Comparison of ENCODE assay signal across 16 mouse cellular contexts in the genomic region with DNA sequence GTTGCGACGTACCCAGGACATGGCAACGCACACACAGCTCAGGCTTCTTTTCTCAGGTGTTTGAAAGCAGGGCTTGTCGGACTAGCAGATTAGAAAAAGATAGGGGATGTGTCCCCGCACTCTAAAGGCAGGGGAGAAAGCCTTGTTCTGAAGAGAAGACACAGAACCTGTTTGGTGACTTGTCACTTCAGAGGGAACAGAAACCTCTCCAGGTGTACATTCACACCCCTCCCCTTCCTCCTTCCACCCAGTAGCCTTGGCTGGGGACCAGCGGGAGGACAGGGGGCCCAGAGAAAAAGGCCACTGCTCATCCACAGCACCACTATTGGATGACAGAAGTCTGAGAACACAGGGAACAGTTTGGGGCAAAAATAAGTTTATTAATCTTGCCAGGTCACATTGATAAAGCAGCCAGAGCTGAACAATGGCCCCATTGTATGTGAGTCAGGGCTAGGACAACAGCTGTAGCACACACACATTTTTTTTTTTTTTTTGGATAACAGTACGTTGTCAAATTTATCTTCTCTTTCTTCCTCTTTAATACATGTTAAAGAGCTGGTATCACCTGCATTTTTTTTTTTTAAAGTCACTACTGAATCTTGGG. TPM values are rescaled to one million over a fixed set of nuclear protein-coding genes. Genes with fewer than 3 reads are reported as not detected.
DNase-seq lines count a peak whose midpoint lies in the region; ATAC-seq and TF ChIP-seq lines count a peak whose summit lies in the region.
"Had no signal": no experiment of that assay in that cellular context is flagged by ENCODE, and none has a peak within 500 bp of the region (broad histone marks: within the 10 kb centered on the region; RNA-seq: fewer than 3 reads in every experiment).

No protein-coding gene starts in this region.

- no peak overlapping the region for H3ac ChIP-seq in C2C12 (ENCODE audit: control insufficient read depth, insufficient read length, low read depth)

- no peak for TF ChIP-seq EP300 in heart, adult 2 months (IDR thresholded peaks at IDR 0.05; ENCODE audit: insufficient read depth, low read depth, low read length)
- no peak for TF ChIP-seq EP300 in heart, postnatal 0 days (IDR thresholded peaks at IDR 0.05; ENCODE audit: low read depth)

- no peak for ATAC-seq in heart, embryonic 12.5 days (ENCODE audit: insufficient number of reproducible peaks, low FRiP score)
- ATAC-seq in heart, postnatal 0 days (ENCODE audit: insufficient read depth, low read depth): no peak
- ATAC-seq in erythroblast, adult 5-6 weeks (replicated peaks; ENCODE audit: low FRiP score, poor library complexity, severe bottlenecking): no peak
- ATAC-seq: forebrain, embryonic 14.5 days had no signal

- no peaks in the 10 kb centered on the region for H3K79me3 ChIP-seq in C2C12 (ENCODE audit: low read depth)

- peaks cover 33% of the 10 kb centered on the region for H3K4me1 ChIP-seq in heart, embryonic 12.5 days (replicated peaks)
- no peaks in the 10 kb centered on the region; the same call in 1 of the 2 replicates for H3K4me1 ChIP-seq in heart, adult 2 months (ENCODE audit: control insufficient read depth, insufficient read depth, low read length)
- peaks cover 33% of the 10 kb centered on the region for H3K4me1 ChIP-seq in heart, postnatal 0 days (ENCODE audit: control insufficient read depth, insufficient read depth)

- no peaks in the 10 kb centered on the region for H3K79me2 ChIP-seq in heart, adult 2 months (replicated peaks; ENCODE audit: control insufficient read depth, insufficient read depth, low read length)
- no peaks in the 10 kb centered on the region for H3K79me2 ChIP-seq in C2C12 (ENCODE audit: control insufficient read depth, insufficient read depth)

- no peaks in the 10 kb centered on the region for H3K9me3 ChIP-seq in heart, embryonic 12.5 days (replicated peaks)
- no peaks in the 10 kb centered on the region for H3K9me3 ChIP-seq in heart, postnatal 0 days (replicated peaks; ENCODE audit: control insufficient read depth, low read length)
- H3K9me3 ChIP-seq: hindbrain, embryonic 13.5 days; kidney, embryonic 15.5 days; liver, embryonic 15.5 days had no signal

- TF ChIP-seq POLR2A in heart, adult 2 months (IDR thresholded peaks at IDR 0.05; ENCODE audit: insufficient read depth, low read depth, low read length): no peak

- peak overlapping the region; percentile 14; the same call in 1 of the 2 replicates for H3K27ac ChIP-seq in heart, embryonic 12.5 days (ENCODE audit: poor library complexity, severe bottlenecking)
- H3K27ac ChIP-seq in heart, adult 2 months: no peak overlapping the region
- H3K27ac ChIP-seq in heart, postnatal 0 days (ENCODE audit: low read depth): peak overlapping the region; percentile 97
- H3K27ac ChIP-seq: hindbrain, embryonic 13.5 days; kidney, embryonic 15.5 days; layer of hippocampus, adult 2 months; liver, embryonic 15.5 days had no signal

- H3K4me2 ChIP-seq in heart, embryonic 12.5 days: no peak overlapping the region
- H3K4me2 ChIP-seq in heart, postnatal 0 days (ENCODE audit: low read depth, low read length): no peak overlapping the region
- H3K4me2 ChIP-seq: hindbrain, embryonic 13.5 days; kidney, embryonic 15.5 days; liver, embryonic 15.5 days had no signal

- H3K9ac ChIP-seq in heart, embryonic 12.5 days: peak overlapping the region; percentile 21
- H3K9ac ChIP-seq in heart, adult 2 months (ENCODE audit: low read depth, low read length): no peak overlapping the region
- H3K9ac ChIP-seq in heart, postnatal 0 days (replicated peaks; ENCODE audit: low read depth, low read length): no peak overlapping the region
- H3K9ac ChIP-seq: hindbrain, embryonic 13.5 days; kidney, embryonic 15.5 days; liver, embryonic 15.5 days had no signal

- peaks cover 4% of the 10 kb centered on the region; the same call in 1 of the 2 replicates for H3K36me3 ChIP-seq in heart, embryonic 12.5 days
- H3K36me3 ChIP-seq in heart, adult 2 months (ENCODE audit: control insufficient read depth, insufficient read depth, low read length): peaks cover 7% of the 10 kb centered on the region
- no peaks in the 10 kb centered on the region for H3K36me3 ChIP-seq in C2C12 (ENCODE audit: control insufficient read depth, insufficient read depth)
- peaks cover 4% of the 10 kb centered on the region for H3K36me3 ChIP-seq in heart, postnatal 0 days (replicated peaks; ENCODE audit: control insufficient read depth, insufficient read depth, low read length)
- H3K36me3 ChIP-seq: hindbrain, embryonic 13.5 days; liver, embryonic 15.5 days had no signal

- intact Hi-C loops in heart, adult 2 months (cut with DNase I): no loop called here

- no peak for DNase-seq in heart, adult 2 months
- DNase-seq in heart, postnatal 0 days (ENCODE audit: low spot score): no peak
- DNase-seq in retina, postnatal 1 day: peak; percentile 60
- DNase-seq in kidney, adult 18-20 months: no peak
- DNase-seq in layer of hippocampus, postnatal 36 days: no peak
- DNase-seq: cerebellum, adult 8-10 months; gastrocnemius, postnatal 10 days had no signal

- 0 out of 2 replicates have a peak, but pooled peaks cover 4% of the 10 kb centered on the region for H3K27me3 ChIP-seq in heart, embryonic 12.5 days (replicated peaks)
- H3K27me3 ChIP-seq in heart, adult 2 months (ENCODE audit: control insufficient read depth, insufficient read depth, low read length): no peaks in the 10 kb centered on the region
- no peaks in the 10 kb centered on the region for H3K27me3 ChIP-seq in C2C12 (ENCODE audit: control insufficient read depth, insufficient read depth, insufficient read length)
- no peaks in the 10 kb centered on the region for H3K27me3 ChIP-seq in heart, postnatal 0 days (ENCODE audit: control insufficient read depth, insufficient read depth, low read length)

- WGBS in heart, embryonic 12.5 days: 48% methylated on average over 7 of the region's 7 CpGs
- 75% methylated on average over 7 of the region's 7 CpGs for WGBS in heart, adult 2 months
- 60% methylated on average over 7 of the region's 7 CpGs for WGBS in heart, postnatal 0 days

- H3K4me3 ChIP-seq in heart, embryonic 12.5 days: no peak overlapping the region
- H3K4me3 ChIP-seq in heart, adult 2 months: no peak overlapping the region
- no peak overlapping the region for H3K4me3 ChIP-seq in C2C12 (ENCODE audit: insufficient read depth, poor library complexity, severe bottlenecking)
- no peak overlapping the region for H3K4me3 ChIP-seq in heart, postnatal 0 days (ENCODE audit: low read depth, low read length)
- H3K4me3 ChIP-seq: hindbrain, embryonic 13.5 days; kidney, embryonic 15.5 days; layer of hippocampus, adult 2 months; liver, embryonic 15.5 days had no signal

- TF ChIP-seq CTCF in heart, adult 2 months (IDR thresholded peaks at IDR 0.05): no peak
- no peak for TF ChIP-seq CTCF in C2C12 (IDR thresholded peaks at IDR 0.05; ENCODE audit: control insufficient read depth, insufficient read depth, insufficient read length)
- TF ChIP-seq CTCF in heart, postnatal 0 days (IDR thresholded peaks at IDR 0.05; ENCODE audit: low read depth): no peak

TF ChIP-seq in C2C12, 6 proteins besides CTCF, POLR2A, EP300 and RAD21:
- TF ChIP-seq MAX (IDR thresholded peaks at IDR 0.05): no peak
- TF ChIP-seq MYOD1 (IDR thresholded peaks at IDR 0.05; ENCODE audit: control insufficient read depth, insufficient read length, low read depth): peak; percentile 37
- TF ChIP-seq USF1 (IDR thresholded peaks at IDR 0.05; ENCODE audit: low read depth): no peak

RNA-seq across cellular contexts. Expression of a gene that starts 32.8 kb away (rescaled TPM):
- polyA plus RNA-seq in heart, embryonic 12.5 days (2016; fragmentation: Nextera tagmentation; extraction: Ambion mirVana): 13.4 and 13.6 TPM in 2 replicates
- total RNA-seq in heart, adult 2 months (2021): 10 to 100 TPM; 12.2 to 16.6 TPM
- 4.7 and 5.0 TPM in 2 replicates for polyA plus RNA-seq in heart, adult 2 months (2012; rRNA removed)
- polyA plus RNA-seq in C2C12 (2012; fragmentation: generic; extraction: Trizol): 1.0 TPM
- 39.8 and 61.1 TPM in 2 replicates for total RNA-seq in heart, postnatal 0 days (2014; rRNA removed; ENCODE audit: low replicate concordance)
- 14.7 and 17.9 TPM in 2 replicates for polyA plus RNA-seq in heart, postnatal 0 days (2015; fragmentation: Nextera tagmentation; extraction: Ambion mirVana)
- total RNA-seq in erythroblast, adult 5-6 weeks (2015; ENCODE audit: low replicate concordance): not detected in 2 replicates
- 0.28 TPM in 1 of 2 replicates, not detected in the other for total RNA-seq in erythroblast, adult 5-6 weeks (2017; ENCODE audit: low replicate concordance)
- 1 to 10 TPM; 2.2 to 2.3 TPM for total RNA-seq in layer of hippocampus, postnatal 36 days (2021)
- total RNA-seq: megakaryocyte-erythroid progenitor cell, adult 5-6 weeks had no signal
